Comparison of ENCODE assay signal across 8 mouse cellular contexts in the genomic region with DNA sequence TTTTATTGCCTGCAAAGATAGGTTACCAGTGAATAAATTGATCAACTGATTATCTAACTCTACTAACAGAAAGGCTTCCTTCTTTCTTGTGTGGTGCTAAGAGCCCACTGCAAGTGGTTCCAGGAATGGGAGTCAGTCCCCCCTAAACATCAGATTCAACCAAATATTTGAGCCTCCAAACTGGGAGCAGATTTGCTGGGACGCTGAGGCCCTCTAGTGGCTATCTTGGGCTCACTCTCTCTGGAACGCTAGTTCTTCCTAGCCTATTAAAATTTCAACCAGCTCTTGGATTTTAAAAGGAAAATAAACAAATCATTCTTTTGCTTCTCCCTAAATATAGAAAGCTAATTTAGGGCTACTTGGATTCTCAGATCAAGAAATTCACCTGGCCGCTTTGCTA.
DNase-seq lines count a peak whose midpoint lies in the region; ATAC-seq and TF ChIP-seq lines count a peak whose summit lies in the region.

No protein-coding gene starts in this region.

- H3K36me3 ChIP-seq in heart, adult 2 months (ENCODE audit: control insufficient read depth, insufficient read depth, low read length): no peaks in the 10 kb centered on the region
- no peaks in the 10 kb centered on the region for H3K36me3 ChIP-seq in C2C12 (ENCODE audit: control insufficient read depth, insufficient read depth)
- no peaks in the 10 kb centered on the region for H3K36me3 ChIP-seq in forebrain, embryonic 12.5 days (replicated peaks)
- no peaks in the 10 kb centered on the region for H3K36me3 ChIP-seq in midbrain, embryonic 14.5 days (ENCODE audit: control insufficient read depth, insufficient read depth, low read length)

- no peaks in the 10 kb centered on the region for H3K9me3 ChIP-seq in forebrain, embryonic 12.5 days
- H3K9me3 ChIP-seq in midbrain, embryonic 14.5 days (ENCODE audit: control insufficient read depth, low read length): no peaks in the 10 kb centered on the region

- H3K79me2 ChIP-seq in heart, adult 2 months (replicated peaks; ENCODE audit: control insufficient read depth, insufficient read depth, low read length): no peaks in the 10 kb centered on the region
- no peaks in the 10 kb centered on the region for H3K79me2 ChIP-seq in C2C12 (ENCODE audit: control insufficient read depth, insufficient read depth)

- no peak overlapping the region for H3K9ac ChIP-seq in heart, adult 2 months (ENCODE audit: low read depth, low read length)
- no peak overlapping the region for H3K9ac ChIP-seq in forebrain, embryonic 12.5 days
- H3K9ac ChIP-seq in midbrain, embryonic 14.5 days (replicated peaks; ENCODE audit: low read length): no peak overlapping the region

- H3K79me3 ChIP-seq in C2C12 (ENCODE audit: low read depth): no peaks in the 10 kb centered on the region

- no peaks in the 10 kb centered on the region for H3K4me1 ChIP-seq in heart, adult 2 months (ENCODE audit: control insufficient read depth, insufficient read depth, low read length)
- no peaks in the 10 kb centered on the region for H3K4me1 ChIP-seq in forebrain, embryonic 12.5 days
- H3K4me1 ChIP-seq in midbrain, embryonic 14.5 days (ENCODE audit: control insufficient read depth, insufficient read depth, low read length): no peaks in the 10 kb centered on the region

- DNase-seq in heart, adult 2 months: peak in 1 of 2 experiments; percentile 31
- no peak for DNase-seq in heart, adult 9 months (ENCODE audit: low spot score in 2 of 2)
- DNase-seq in layer of hippocampus, postnatal 10 days (ENCODE audit: low spot score in 2 of 2): peak; percentile 70 to 76
- DNase-seq in midbrain, embryonic 14.5 days: peak; percentile 72

- no peak overlapping the region for H3ac ChIP-seq in C2C12 (ENCODE audit: control insufficient read depth, insufficient read length, low read depth)

- WGBS in heart, adult 2 months: 26% methylated on average over 3 of the region's 3 CpGs
- WGBS in forebrain, embryonic 12.5 days: 23% methylated on average over 3 of the region's 3 CpGs
- 23% methylated on average over 3 of the region's 3 CpGs for WGBS in midbrain, embryonic 14.5 days

- H3K27me3 ChIP-seq in heart, adult 2 months (ENCODE audit: control insufficient read depth, insufficient read depth, low read length): no peaks in the 10 kb centered on the region
- no peaks in the 10 kb centered on the region for H3K27me3 ChIP-seq in C2C12 (ENCODE audit: control insufficient read depth, insufficient read depth, insufficient read length)
- H3K27me3 ChIP-seq in forebrain, embryonic 12.5 days: no peaks in the 10 kb centered on the region
- no peaks in the 10 kb centered on the region for H3K27me3 ChIP-seq in midbrain, embryonic 14.5 days (ENCODE audit: control insufficient read depth, insufficient read depth, low read length)

- H3K4me3 ChIP-seq in heart, adult 2 months: no peak overlapping the region
- H3K4me3 ChIP-seq in C2C12 (ENCODE audit: insufficient read depth, poor library complexity, severe bottlenecking): no peak overlapping the region
- H3K4me3 ChIP-seq in forebrain, embryonic 12.5 days (replicated peaks): no peak overlapping the region
- H3K4me3 ChIP-seq in midbrain, embryonic 14.5 days (replicated peaks; ENCODE audit: low read depth, low read length): no peak overlapping the region

- TF ChIP-seq EP300 in heart, adult 2 months (IDR thresholded peaks at IDR 0.05; ENCODE audit: insufficient read depth, low read depth, low read length): no peak

- intact Hi-C loops in heart, adult 2 months (cut with DNase I): no loop called here

- no peak overlapping the region for H3K4me2 ChIP-seq in forebrain, embryonic 12.5 days
- H3K4me2 ChIP-seq in midbrain, embryonic 14.5 days (ENCODE audit: low read length): no peak overlapping the region

- peak; percentile 72 for TF ChIP-seq CTCF in heart, adult 2 months (IDR thresholded peaks at IDR 0.05)
- TF ChIP-seq CTCF in C2C12 (IDR thresholded peaks at IDR 0.05; ENCODE audit: control insufficient read depth, insufficient read depth, insufficient read length): peak; percentile 17

- H3K27ac ChIP-seq in heart, adult 2 months: no peak overlapping the region
- no peak overlapping the region for H3K27ac ChIP-seq in forebrain, embryonic 12.5 days
- H3K27ac ChIP-seq in midbrain, embryonic 14.5 days (replicated peaks; ENCODE audit: low read depth, low read length): no peak overlapping the region

- TF ChIP-seq POLR2A in heart, adult 2 months (IDR thresholded peaks at IDR 0.05; ENCODE audit: insufficient read depth, low read depth, low read length): no peak

- 0 out of 2 replicates have a peak, but pooled peaks have one; percentile 62 for ATAC-seq in cerebellum, adult (ENCODE audit: insufficient number of reproducible peaks, low FRiP score, low TSS enrichment)
- peak; percentile 55; the same call in 1 of the 2 replicates for ATAC-seq in forebrain, embryonic 12.5 days (ENCODE audit: low FRiP score)
- ATAC-seq in midbrain, embryonic 14.5 days (ENCODE audit: low FRiP score, low TSS enrichment): no peak
- no peak for ATAC-seq in erythroid progenitor cell, adult 5-6 weeks (replicated peaks; ENCODE audit: low FRiP score, poor library complexity, severe bottlenecking)

TF ChIP-seq in C2C12, 6 proteins besides CTCF, POLR2A, EP300 and RAD21:
- no peak for TF ChIP-seq FOSL1 (IDR thresholded peaks at IDR 0.05; ENCODE audit: insufficient read depth, low read length, poor library complexity, severe bottlenecking)
- TF ChIP-seq MYOG (IDR thresholded peaks at IDR 0.05; ENCODE audit: control insufficient read depth, extremely low read depth, insufficient read length): no peak
- TF ChIP-seq MAX (IDR thresholded peaks at IDR 0.05): no peak
- no peak for TF ChIP-seq MYOD1 (IDR thresholded peaks at IDR 0.05; ENCODE audit: control insufficient read depth, insufficient read length, low read depth)

Comparison
In these comparisons a context has a peak if more than half of its experiments do, and no peak if none do; other contexts are left out.
1. DNase-seq: peak in layer of hippocampus, postnatal 10 days (2 of 2) and midbrain, embryonic 14.5 days (single experiment); none in heart, adult 9 months (0 of 2).
2. ATAC-seq: peak in cerebellum, adult (single experiment) and forebrain, embryonic 12.5 days (single experiment); none in midbrain, embryonic 14.5 days (single experiment) and erythroid progenitor cell, adult 5-6 weeks (single experiment).